11 mouse cellular contexts compared by ENCODE assay signal in genomic region chr6:29660662-29661307, GRCm38 (mm10). TPM values are rescaled to one million over a fixed set of nuclear protein-coding genes. Genes with fewer than 3 reads are reported as not detected.
DNase-seq lines count a peak whose midpoint lies in the region; ATAC-seq and TF ChIP-seq lines count a peak whose summit lies in the region.
"Had no signal": no experiment of that assay in that cellular context is flagged by ENCODE, and none has a peak within 500 bp of the region (broad histone marks: within the 10 kb centered on the region; RNA-seq: fewer than 3 reads in every experiment).

No protein-coding gene starts in this region.

- no peak overlapping the region for H3K27ac ChIP-seq in midbrain, embryonic 14.5 days (replicated peaks; ENCODE audit: low read depth, low read length)
- no peak overlapping the region for H3K27ac ChIP-seq in midbrain, embryonic 15.5 days
- peak overlapping the region; percentile 96 for H3K27ac ChIP-seq in kidney, adult 2 months (ENCODE audit: insufficient read depth, low read depth, low read length)
- H3K27ac ChIP-seq: limb, embryonic 12.5 days had no signal

- H3K4me1 ChIP-seq in midbrain, embryonic 14.5 days (ENCODE audit: control insufficient read depth, insufficient read depth, low read length), result no peaks in the 10 kb centered on the region
- no peaks in the 10 kb centered on the region for H3K4me1 ChIP-seq in midbrain, embryonic 15.5 days
- peaks cover 27% of the 10 kb centered on the region for H3K4me1 ChIP-seq in kidney, adult 2 months (ENCODE audit: control insufficient read depth, insufficient read depth, low read length)
- H3K4me1 ChIP-seq: limb, embryonic 12.5 days had no signal

- H3K4me2 ChIP-seq in midbrain, embryonic 14.5 days (ENCODE audit: low read length), result no peak overlapping the region
- H3K4me2 ChIP-seq in midbrain, embryonic 15.5 days, result no peak overlapping the region
- H3K4me2 ChIP-seq: limb, embryonic 12.5 days had no signal

- DNase-seq in midbrain, embryonic 14.5 days, result peak; percentile 15
- DNase-seq in kidney, adult 2 months, result peak; percentile 95
- peak; percentile 63 for DNase-seq in large intestine, adult 2 months (ENCODE audit: low read depth, low spot score)
- DNase-seq in yolk sac, embryonic 10.5 days (ENCODE audit: low spot score), result peak; percentile 72
- DNase-seq in layer of hippocampus, postnatal 25 days (ENCODE audit: extremely low spot score in 1 of 2, low spot score in 1 of 2), result no peak
- DNase-seq: adrenal gland, postnatal 14 days; gastrocnemius, postnatal 36 days; heart, postnatal 36 days had no signal

- no peaks in the 10 kb centered on the region for H3K36me3 ChIP-seq in midbrain, embryonic 14.5 days (ENCODE audit: control insufficient read depth, insufficient read depth, low read length)
- H3K36me3 ChIP-seq in midbrain, embryonic 15.5 days (replicated peaks), result no peaks in the 10 kb centered on the region
- H3K36me3 ChIP-seq in kidney, adult 2 months (ENCODE audit: control insufficient read depth, insufficient read depth, low read length), result no peaks in the 10 kb centered on the region
- H3K36me3 ChIP-seq: limb, embryonic 12.5 days had no signal

- ATAC-seq in midbrain, embryonic 14.5 days (ENCODE audit: low FRiP score, low TSS enrichment), result no peak
- no peak for ATAC-seq in midbrain, embryonic 15.5 days (replicated peaks)
- no peak for ATAC-seq in inflammation-experienced regulatory T-cells, adult 6 months

- H3K9me3 ChIP-seq in midbrain, embryonic 14.5 days (ENCODE audit: control insufficient read depth, low read length), result no peaks in the 10 kb centered on the region
- no peaks in the 10 kb centered on the region for H3K9me3 ChIP-seq in midbrain, embryonic 15.5 days
- H3K9me3 ChIP-seq: limb, embryonic 12.5 days had no signal

- no peak overlapping the region for H3K4me3 ChIP-seq in midbrain, embryonic 14.5 days (replicated peaks; ENCODE audit: low read depth, low read length)
- no peak overlapping the region for H3K4me3 ChIP-seq in midbrain, embryonic 15.5 days
- no peak overlapping the region for H3K4me3 ChIP-seq in kidney, adult 2 months (ENCODE audit: insufficient read depth, low read depth, low read length)
- H3K4me3 ChIP-seq: limb, embryonic 12.5 days had no signal

- no peak overlapping the region for H3K9ac ChIP-seq in midbrain, embryonic 14.5 days (replicated peaks; ENCODE audit: low read length)
- H3K9ac ChIP-seq in midbrain, embryonic 15.5 days, result no peak overlapping the region
- H3K9ac ChIP-seq: limb, embryonic 12.5 days had no signal

- WGBS in midbrain, embryonic 14.5 days, result 44% methylated on average over 11 of the region's 11 CpGs
- 42% methylated on average over 11 of the region's 11 CpGs for WGBS in midbrain, embryonic 15.5 days
- 32% methylated on average over 11 of the region's 11 CpGs for WGBS in kidney, adult 2 months
- 27% methylated on average over 11 of the region's 11 CpGs for WGBS in large intestine, adult 2 months

- TF ChIP-seq POLR2A in kidney, adult 2 months (IDR thresholded peaks at IDR 0.05; ENCODE audit: low read depth, low read length), result no peak

- no peaks in the 10 kb centered on the region for H3K27me3 ChIP-seq in midbrain, embryonic 14.5 days (ENCODE audit: control insufficient read depth, insufficient read depth, low read length)
- no peaks in the 10 kb centered on the region for H3K27me3 ChIP-seq in midbrain, embryonic 15.5 days (replicated peaks)
- H3K27me3 ChIP-seq in kidney, adult 2 months (replicated peaks; ENCODE audit: control insufficient read depth, insufficient read depth, low read length), result no peaks in the 10 kb centered on the region
- H3K27me3 ChIP-seq: limb, embryonic 12.5 days had no signal

- TF ChIP-seq CTCF in kidney, adult 2 months (conservative IDR thresholded peaks at IDR 0.05; ENCODE audit: insufficient read depth, insufficient read length, low read depth, low read length), result no peak

RNA-seq across cellular contexts. Expression of gene Tspan33, which starts 33.2 kb away (rescaled TPM):
- 3.2 and 3.8 TPM in 2 replicates for polyA plus RNA-seq in midbrain, embryonic 14.5 days (2014; fragmentation: Nextera tagmentation; extraction: Ambion mirVana)
- 6.5 and 8.3 TPM in 2 replicates for polyA plus RNA-seq in midbrain, embryonic 15.5 days (2015; fragmentation: Nextera tagmentation; extraction: Ambion mirVana)
- polyA plus RNA-seq in kidney, adult 2 months (2012; rRNA removed), result 34.1 and 39.8 TPM in 2 replicates
- 2.5 and 2.8 TPM in 2 replicates for polyA plus RNA-seq in large intestine, adult 2 months (2012; rRNA removed)
- polyA plus RNA-seq in inflammation-experienced regulatory T-cells, adult 6 months (2017; shearing (Covaris generic)), result under 1 TPM in 2 of 3 experiments, not detected in 1; 0.12 to 0.39 TPM
- 10 to 100 TPM; 26.9 to 34.0 TPM for total RNA-seq in layer of hippocampus, postnatal 25 days (2021)

RNA-seq across cellular contexts. Expression of gene Tnpo3, which starts 51.1 kb away (rescaled TPM):
- 63.9 and 102 TPM in 2 replicates for polyA plus RNA-seq in midbrain, embryonic 14.5 days (2014; fragmentation: Nextera tagmentation; extraction: Ambion mirVana)
- polyA plus RNA-seq in midbrain, embryonic 15.5 days (2015; fragmentation: Nextera tagmentation; extraction: Ambion mirVana), result 87.5 and 93.2 TPM in 2 replicates
- polyA plus RNA-seq in kidney, adult 2 months (2012; rRNA removed), result 50.0 and 56.8 TPM in 2 replicates
- polyA plus RNA-seq in large intestine, adult 2 months (2012; rRNA removed), result 30.7 and 36.4 TPM in 2 replicates
- polyA plus RNA-seq in inflammation-experienced regulatory T-cells, adult 6 months (2017; shearing (Covaris generic)), result 10 to 100 TPM; 67.2 to 86.7 (median 75.6) TPM
- total RNA-seq in layer of hippocampus, postnatal 25 days (2021), result 10 to 100 TPM; 62.5 to 72.4 TPM

Comparison
In these comparisons a context has a peak if more than half of its experiments do, and no peak if none do; other contexts are left out.
1. DNase-seq: peak in midbrain, embryonic 14.5 days (single experiment), kidney, adult 2 months (single experiment), large intestine, adult 2 months (single experiment) and yolk sac, embryonic 10.5 days (single experiment); none in layer of hippocampus, postnatal 25 days (0 of 2).